Mouse (Mus musculus) large intestine, adult 2 months (tissue): ENCODE results near the gene Mmd. TPM values are rescaled to one million over a fixed set of nuclear protein-coding genes. Genes with fewer than 3 reads are reported as not detected.

Experiments
- DNase-seq: peaks from one replicate; pipeline ENCODE4 v3.0.0-alpha.2; 2012; ENCODE audit warnings: low read depth, low spot score
- WGBS: fragments of 180-500 bp; shearing (Covaris S2); methylation state at CpG from one replicate; pipeline ENCODE4 v1.1.7; 2018; 5-methylcytosine and 5-hydroxymethylcytosine counted together
- polyA plus RNA-seq: library from polyadenylated mRNA; depleted of rRNA; stranded (reverse); fragments of >200 nt; gene quantifications from 2 replicates; pipeline ENCODE4 v1.2.3, GENCODE M21; 2012

Gene Mmd
- polyA plus RNA-seq, 1 experiment, result 17.9 TPM

GRCm38 (mm10) chr11:90246676-90247075 lies 2.6 kb upstream of the Mmd start:
- 76% methylated on average over 4 of the region's 4 CpGs for WGBS

DNA sequence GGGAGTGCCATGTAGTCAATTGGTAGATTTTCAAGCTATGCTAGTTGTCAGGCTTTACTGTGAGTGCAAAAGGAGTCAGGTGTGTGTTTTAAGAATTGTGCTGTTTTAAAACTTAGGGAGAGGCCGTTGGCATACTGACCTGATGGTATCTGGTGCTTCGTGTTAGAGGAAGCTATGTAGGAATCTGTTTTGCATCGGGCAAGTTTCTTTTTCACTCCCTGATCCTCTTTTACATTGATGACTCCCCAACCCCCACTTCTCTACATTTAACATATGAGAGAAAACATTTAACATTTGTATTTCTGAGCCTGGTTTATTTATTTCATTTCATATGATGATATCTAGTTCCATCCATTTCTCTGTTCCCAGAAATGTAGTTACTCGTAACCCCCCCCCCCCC lies 1.5 kb upstream of the Mmd start:
- WGBS, result 66% methylated on average over 4 of the region's 4 CpGs
- no peak for DNase-seq

More at GRCm38 (mm10) chr11:90246676-90247075, 2.6 kb upstream of the Mmd start:
- no peak for DNase-seq

- no peak for DNase-seq
- under 1% methylated on average over 22 of the region's 22 CpGs for WGBS
Observed at GRCm38 (mm10) chr11:90249701-90250141, 465 bp downstream of the Mmd start.

DNA sequence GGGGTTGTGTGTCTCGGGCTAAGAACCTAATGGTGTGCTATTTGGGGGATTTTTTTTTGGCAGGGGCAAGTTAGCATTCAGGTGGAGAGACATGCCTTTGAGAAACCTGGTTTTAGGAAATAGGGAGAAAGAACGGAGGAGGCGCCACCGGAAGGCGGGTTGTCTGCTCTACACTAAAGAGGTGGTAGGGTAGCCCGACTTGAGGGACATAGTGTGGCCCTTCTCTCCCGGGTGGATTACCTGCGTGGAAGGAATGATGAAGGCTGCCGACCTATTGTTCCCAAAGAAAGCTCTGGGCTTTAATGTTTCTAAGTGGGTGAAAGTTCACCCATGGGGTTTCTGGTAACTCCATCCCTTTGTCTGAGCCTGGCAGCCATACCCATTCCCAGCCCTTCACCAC lies 933 bp downstream of the Mmd start:
- WGBS, result under 1% methylated on average over 9 of the region's 9 CpGs

GRCm38 (mm10) chr11:90250730-90251129 lies 1.5 kb downstream of the Mmd start:
- WGBS, result 35% methylated on average over 7 of the region's 7 CpGs
- DNase-seq, result no peak

More for the DNA sequence above, 933 bp downstream of the Mmd start:
- no peak for DNase-seq

GRCm38 (mm10) chr11:90251923-90252322 lies 2.7 kb downstream of the Mmd start:
- WGBS, result 22% methylated on average over 2 of the region's 2 CpGs
- DNase-seq, result no peak

DNA sequence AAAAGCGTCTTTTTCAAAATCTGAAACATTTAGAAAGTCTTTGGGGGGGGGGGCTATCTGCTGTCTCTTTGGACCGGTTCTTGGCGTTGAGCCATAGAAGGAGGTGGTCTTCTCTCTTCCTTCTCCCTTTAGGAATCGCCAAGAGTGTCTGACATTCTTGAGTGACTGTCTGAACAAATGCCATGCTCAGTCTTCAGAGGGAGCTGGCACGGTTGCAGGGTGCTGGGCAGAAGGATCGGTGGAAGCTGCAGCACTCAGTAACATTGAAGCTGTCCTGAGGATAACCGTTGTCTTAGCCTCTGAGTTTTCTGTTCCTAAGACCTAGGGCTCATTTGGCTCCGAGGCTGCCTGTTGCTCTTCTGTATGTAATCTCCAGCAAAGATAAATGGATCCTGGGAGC lies 3.1 kb downstream of the Mmd start:
- no peak for DNase-seq

GRCm38 (mm10) chr11:90254536-90254935 lies 5.3 kb downstream of the Mmd start:
- WGBS, result 94% methylated on average over 3 of the region's 3 CpGs
- DNase-seq, result no peak

More for the DNA sequence above, 3.1 kb downstream of the Mmd start:
- WGBS, result 50% methylated on average over 8 of the region's 8 CpGs

DNA sequence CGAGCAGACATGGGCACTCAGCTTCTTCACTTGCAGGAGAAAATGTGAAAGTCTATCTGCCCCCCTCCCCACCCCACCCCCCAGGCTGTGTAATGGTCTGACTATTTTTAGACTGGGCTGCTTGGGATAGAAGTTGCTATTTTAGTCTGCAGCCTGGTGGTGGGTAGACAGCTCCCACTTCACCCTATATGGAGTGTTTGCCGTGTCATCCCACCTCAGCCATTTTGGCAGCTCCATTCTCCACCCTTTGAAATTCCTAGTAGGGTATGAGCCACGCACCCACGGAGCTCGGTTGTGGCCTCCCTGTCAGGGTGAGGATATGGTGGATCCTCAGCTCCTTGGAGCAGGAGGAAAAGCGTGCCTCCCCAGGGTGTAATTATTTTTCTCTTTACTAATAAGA lies 6.4 kb downstream of the Mmd start:
- no peak for DNase-seq
- WGBS, result 77% methylated on average over 6 of the region's 6 CpGs

- DNase-seq, result no peak
- WGBS, result 26% methylated on average over 16 of the region's 16 CpGs
Observed at GRCm38 (mm10) chr11:90256833-90257525, 7.7 kb downstream of the Mmd start.

GRCm38 (mm10) chr11:90258321-90258927 lies 9.2 kb downstream of the Mmd start:
- 56% methylated on average over 10 of the region's 10 CpGs for WGBS
- DNase-seq, result no peak

DNA sequence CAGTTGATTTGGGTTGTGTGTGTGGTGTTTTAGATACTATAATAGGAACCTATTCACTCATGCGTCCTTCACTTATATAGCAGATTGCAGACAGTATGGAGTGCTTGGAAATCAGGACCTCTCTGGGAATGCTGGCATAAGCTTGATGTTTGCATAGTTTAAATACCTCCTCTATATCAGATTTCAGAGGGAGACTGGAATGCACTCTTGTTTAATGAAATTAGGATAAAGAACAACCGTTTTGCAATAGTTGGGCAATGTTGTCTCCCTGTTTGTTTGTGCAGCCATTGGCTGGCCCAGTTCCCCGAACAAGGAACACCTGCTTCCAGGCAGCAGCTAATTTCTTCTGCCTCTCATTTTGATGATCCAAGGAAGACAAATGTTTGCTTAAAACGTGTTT lies 9.8 kb downstream of the Mmd start:
- WGBS, result 20% methylated on average over 4 of the region's 4 CpGs
- DNase-seq, result no peak

DNA sequence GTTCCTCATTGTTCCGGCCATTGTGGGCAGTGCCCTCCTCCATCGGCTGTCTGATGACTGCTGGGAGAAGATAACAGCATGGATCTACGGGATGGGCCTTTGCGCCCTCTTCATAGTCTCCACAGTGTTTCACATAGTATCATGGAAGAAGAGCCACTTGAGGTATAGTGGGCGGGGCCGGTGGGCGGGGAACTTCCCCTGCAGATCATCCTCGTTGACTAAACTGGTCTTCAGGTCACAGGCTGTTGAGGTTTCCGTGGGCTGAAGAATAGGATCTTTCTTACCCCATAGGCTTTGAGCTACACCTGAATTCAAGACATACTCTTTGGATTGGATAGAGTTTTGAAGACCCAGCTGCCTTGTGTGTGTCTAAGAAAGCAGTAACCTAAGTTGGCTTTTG lies 10.6 kb downstream of the Mmd start:
- 82% methylated on average over 9 of the region's 9 CpGs for WGBS
- no peak for DNase-seq

DNA sequence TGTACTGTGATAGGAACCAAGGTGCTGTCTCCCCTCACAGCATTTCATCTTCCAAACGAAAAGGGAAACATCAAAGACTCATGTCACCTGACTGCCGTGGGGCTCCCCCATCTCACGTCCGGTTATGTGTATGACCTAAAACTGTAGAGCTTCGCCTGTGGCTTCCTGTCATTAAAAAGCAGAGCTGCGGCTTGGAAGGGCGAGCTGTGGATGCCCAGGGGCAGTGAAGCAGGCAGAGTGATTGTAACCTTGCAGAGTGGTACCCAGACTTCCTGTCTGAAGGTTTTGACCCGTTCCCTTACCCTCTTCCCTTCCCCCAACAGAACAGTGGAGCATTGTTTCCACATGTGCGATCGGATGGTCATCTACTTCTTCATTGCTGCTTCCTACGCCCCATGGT lies 14.9 kb downstream of the Mmd start:
- no peak for DNase-seq
- WGBS, result 78% methylated on average over 11 of the region's 11 CpGs

DNA sequence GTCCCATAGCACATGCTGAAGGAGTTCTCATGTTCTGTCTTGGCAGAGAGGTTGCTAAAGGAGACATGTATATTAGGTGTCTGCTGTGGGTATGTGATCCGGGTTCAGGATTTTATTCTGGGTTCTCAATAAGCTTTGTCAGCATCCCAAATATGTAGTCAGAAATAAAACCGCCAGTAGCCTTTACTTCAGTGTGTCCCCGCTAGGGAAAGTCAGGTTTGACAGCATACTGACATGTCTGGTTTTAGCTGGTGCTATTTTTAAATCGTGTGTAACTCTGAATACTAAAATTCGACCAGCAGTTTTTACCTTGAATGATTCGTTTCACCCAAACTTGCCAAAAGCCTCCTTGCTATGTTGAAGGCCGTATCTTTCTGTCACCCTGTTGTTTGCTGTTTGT lies 16.3 kb downstream of the Mmd start:
- 87% methylated on average over 7 of the region's 7 CpGs for WGBS
- no peak for DNase-seq

- WGBS, result 23% methylated on average over 5 of the region's 5 CpGs
- DNase-seq, result peak; percentile 51
Observed at GRCm38 (mm10) chr11:90268934-90269333, 19.7 kb downstream of the Mmd start.

- peak; percentile 48 for DNase-seq
- 27% methylated on average over 18 of the region's 18 CpGs for WGBS
Observed at GRCm38 (mm10) chr11:90269398-90270123, 20.3 kb downstream of the Mmd start.

DNA sequence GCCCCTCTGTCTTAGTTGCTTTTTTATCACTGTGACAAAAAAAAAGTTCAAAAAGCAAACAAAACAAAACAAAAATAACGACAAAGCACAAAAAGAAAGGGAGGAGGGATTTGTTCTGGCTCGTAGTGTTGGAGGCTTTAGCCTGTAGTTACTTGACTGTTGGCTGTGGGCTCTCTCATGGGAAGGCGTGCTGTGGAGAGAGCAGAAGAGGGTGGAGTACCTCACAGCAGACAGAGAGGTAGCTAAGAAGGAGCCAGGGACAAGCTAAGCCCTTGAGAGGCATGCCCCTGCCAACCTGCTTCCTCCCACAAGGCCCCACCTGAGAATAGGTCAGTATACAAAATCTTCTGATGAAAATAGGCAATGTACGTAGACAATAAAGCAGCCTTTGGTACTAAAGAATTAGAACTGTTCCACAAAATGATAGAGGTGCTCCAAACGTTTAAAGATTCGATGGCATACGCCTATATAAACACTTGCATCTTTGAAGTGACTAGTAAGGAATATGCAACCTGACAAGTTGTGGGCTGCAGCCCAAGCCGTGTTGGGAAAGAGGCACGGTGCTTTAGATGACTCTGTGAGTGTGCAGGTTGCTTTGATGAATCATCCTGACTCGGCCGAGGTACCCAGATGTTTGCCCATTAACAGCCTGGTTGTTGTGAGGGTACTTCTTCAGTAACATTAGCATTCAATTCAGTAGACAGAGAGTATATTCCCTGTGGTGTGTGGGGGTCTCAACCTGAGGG lies 21.0 kb downstream of the Mmd start:
- no peak for DNase-seq
- 48% methylated on average over 11 of the region's 11 CpGs for WGBS

DNA sequence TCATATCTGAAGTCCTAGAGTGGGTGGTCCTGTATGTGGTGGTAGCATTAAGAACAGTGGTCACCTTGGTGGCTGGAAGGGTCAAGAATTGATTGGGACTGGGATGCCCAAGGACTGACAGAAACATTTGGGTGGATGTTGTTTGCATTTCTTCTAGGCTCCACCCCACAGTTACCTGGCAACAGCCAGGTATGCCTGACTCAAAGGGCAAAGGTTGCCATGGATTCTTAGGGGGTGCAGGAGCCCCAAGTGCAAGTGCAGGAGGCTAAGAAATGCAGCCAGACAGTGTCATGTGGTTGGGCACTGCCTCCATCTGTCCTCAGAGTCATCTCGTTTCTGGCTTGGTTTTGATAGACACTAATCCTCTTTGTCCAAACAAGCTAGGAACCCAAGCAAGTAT lies 24.9 kb downstream of the Mmd start:
- 28% methylated on average over 1 of the region's 1 CpGs for WGBS
- no peak for DNase-seq

- no peak for DNase-seq
- WGBS, result 81% methylated on average over 7 of the region's 7 CpGs
Observed at GRCm38 (mm10) chr11:90275663-90276062, 26.4 kb downstream of the Mmd start.
